8 mouse cellular contexts compared by ENCODE assay signal in the genomic region with DNA sequence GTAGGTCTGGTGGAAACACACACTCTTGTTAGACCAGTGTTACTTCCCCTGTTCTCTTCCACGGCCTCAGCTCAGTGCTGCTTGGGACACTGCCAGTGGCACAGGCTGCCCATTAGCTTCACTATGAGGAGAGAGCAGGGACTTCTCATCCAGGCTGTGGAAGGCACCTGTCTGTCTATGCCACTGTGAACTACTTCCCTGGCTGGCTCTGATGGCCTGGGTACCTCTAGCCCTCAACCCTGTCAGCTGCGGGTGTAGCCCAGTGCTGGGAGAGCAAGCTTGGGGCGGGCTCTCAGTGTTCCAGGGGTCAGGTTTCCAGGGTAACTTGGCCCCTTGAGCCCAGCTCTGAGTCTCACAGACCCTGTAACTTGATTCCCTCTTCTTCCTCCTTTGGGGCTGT. TPM values are rescaled to one million over a fixed set of nuclear protein-coding genes. Genes with fewer than 3 reads are reported as not detected.
A peak's percentile ranks its signal among the peaks of the same experiment; 100 is the strongest.
DNase-seq lines count a peak whose midpoint lies in the region; ATAC-seq and TF ChIP-seq lines count a peak whose summit lies in the region.

No protein-coding gene starts in this region.

- H3K4me1 ChIP-seq in midbrain, embryonic 13.5 days (replicated peaks) = peaks cover 44% of the 10 kb centered on the region
- H3K4me1 ChIP-seq in midbrain, postnatal 0 days (ENCODE audit: insufficient read depth, low read length) = peaks cover 20% of the 10 kb centered on the region; the same call in 1 of the 2 replicates
- H3K4me1 ChIP-seq in neural tube, embryonic 15.5 days = peaks cover 48% of the 10 kb centered on the region

- H3K36me3 ChIP-seq in midbrain, embryonic 13.5 days = peaks cover 28% of the 10 kb centered on the region
- peaks cover 18% of the 10 kb centered on the region for H3K36me3 ChIP-seq in midbrain, postnatal 0 days (ENCODE audit: insufficient read depth, low read length)
- H3K36me3 ChIP-seq in neural tube, embryonic 15.5 days = peaks cover 23% of the 10 kb centered on the region

- DNase-seq in gastrocnemius, adult 2 months = peak; percentile 61
- no peak for DNase-seq in gastrocnemius, adult 8-10 months (ENCODE audit: low spot score in 2 of 2)
- no peak for DNase-seq in midbrain, postnatal 0 days (ENCODE audit: low spot score)
- peak; percentile 62 for DNase-seq in embryo, embryonic 9.5 days (ENCODE audit: extremely low spot score)
- no peak for DNase-seq in thymus, adult 18-20 months

- peaks cover 12% of the 10 kb centered on the region; the same call in 1 of the 2 replicates for H3K27me3 ChIP-seq in midbrain, embryonic 13.5 days
- H3K27me3 ChIP-seq in midbrain, postnatal 0 days (ENCODE audit: insufficient read depth, low read length) = no peaks in the 10 kb centered on the region
- 0 out of 2 replicates have a peak, but pooled peaks cover 1% of the 10 kb centered on the region for H3K27me3 ChIP-seq in neural tube, embryonic 15.5 days (replicated peaks)

- H3K4me2 ChIP-seq in midbrain, embryonic 13.5 days (replicated peaks) = no peak overlapping the region
- H3K4me2 ChIP-seq in midbrain, postnatal 0 days (ENCODE audit: low read depth, low read length, poor library complexity, severe bottlenecking) = no peak overlapping the region
- H3K4me2 ChIP-seq in neural tube, embryonic 15.5 days = 0 out of 2 replicates have a peak overlapping the region, but pooled peaks have one; percentile 3

- intact Hi-C loops in gastrocnemius, adult 2 months (cut with DNase I) = no loop called here

- H3K9me3 ChIP-seq in midbrain, embryonic 13.5 days = no peaks in the 10 kb centered on the region
- no peaks in the 10 kb centered on the region for H3K9me3 ChIP-seq in midbrain, postnatal 0 days (ENCODE audit: low read length)
- no peaks in the 10 kb centered on the region for H3K9me3 ChIP-seq in neural tube, embryonic 15.5 days (replicated peaks)

- H3K27ac ChIP-seq in gastrocnemius, adult 2 months = peak overlapping the region; percentile 65
- H3K27ac ChIP-seq in midbrain, embryonic 13.5 days = no peak overlapping the region
- no peak overlapping the region for H3K27ac ChIP-seq in midbrain, postnatal 0 days (ENCODE audit: low read depth, low read length)
- no peak overlapping the region for H3K27ac ChIP-seq in neural tube, embryonic 15.5 days (replicated peaks)

- no peak for TF ChIP-seq CTCF in gastrocnemius, adult 2 months (IDR thresholded peaks at IDR 0.05)
- no peak for TF ChIP-seq CTCF in midbrain, postnatal 0 days (IDR thresholded peaks at IDR 0.05)

- no peak for ATAC-seq in midbrain, embryonic 13.5 days
- no peak for ATAC-seq in midbrain, postnatal 0 days (ENCODE audit: low FRiP score)
- no peak for ATAC-seq in neural tube, embryonic 15.5 days (ENCODE audit: low FRiP score)
- no peak for ATAC-seq in activated CD4-positive, CD25-positive, alpha-beta regulatory T cell, adult 4 months

- peak overlapping the region; percentile 34 for H3K9ac ChIP-seq in midbrain, embryonic 13.5 days (replicated peaks)
- no peak overlapping the region for H3K9ac ChIP-seq in midbrain, postnatal 0 days (replicated peaks; ENCODE audit: low read length, poor library complexity, severe bottlenecking)
- 0 out of 2 replicates have a peak overlapping the region, but pooled peaks have one; percentile 17 for H3K9ac ChIP-seq in neural tube, embryonic 15.5 days (replicated peaks)

- peak overlapping the region; percentile 11; the same call in 1 of the 2 replicates for H3K4me3 ChIP-seq in gastrocnemius, adult 2 months
- H3K4me3 ChIP-seq in midbrain, embryonic 13.5 days (replicated peaks) = no peak overlapping the region
- no peak overlapping the region for H3K4me3 ChIP-seq in midbrain, postnatal 0 days (ENCODE audit: low read depth, low read length)
- no peak overlapping the region for H3K4me3 ChIP-seq in neural tube, embryonic 15.5 days (replicated peaks)

- WGBS in midbrain, embryonic 13.5 days = 23% methylated on average over 3 of the region's 3 CpGs
- 20% methylated on average over 3 of the region's 3 CpGs for WGBS in midbrain, postnatal 0 days
- WGBS in neural tube, embryonic 15.5 days = 31% methylated on average over 3 of the region's 3 CpGs

RNA-seq across cellular contexts. Expression of a gene that starts 9.6 kb away (rescaled TPM):
- total RNA-seq in gastrocnemius, adult 2 months (2021) = 1 to 10 TPM; 2.1 to 3.2 TPM
- 1 to 10 TPM; 1.2 to 3.1 (median 2.4) TPM for total RNA-seq in gastrocnemius, adult 8-10 months (2022)
- 0.89 and 1.2 TPM in 2 replicates for polyA plus RNA-seq in midbrain, embryonic 13.5 days (2015; fragmentation: Nextera tagmentation; extraction: Ambion mirVana)
- total RNA-seq in midbrain, postnatal 0 days (2014; rRNA removed) = 3.5 and 21.3 TPM in 2 replicates
- 5.3 and 6.0 TPM in 2 replicates for polyA plus RNA-seq in midbrain, postnatal 0 days (2015; fragmentation: Nextera tagmentation; extraction: Ambion mirVana)
- 2.9 and 3.7 TPM in 2 replicates for polyA plus RNA-seq in neural tube, embryonic 15.5 days (2015; fragmentation: Nextera tagmentation; extraction: Ambion mirVana)
- polyA plus RNA-seq in activated CD4-positive, CD25-positive, alpha-beta regulatory T cell, adult 4 months (2017; shearing (Covaris generic)) = not detected

RNA-seq across cellular contexts. Expression of a gene that starts 18.1 kb away (rescaled TPM):
- total RNA-seq in gastrocnemius, adult 2 months (2021) = 10 to 100 TPM; 33.9 to 40.7 TPM
- 10 to 100 TPM; 40.4 to 49.2 (median 44.9) TPM for total RNA-seq in gastrocnemius, adult 8-10 months (2022)
- polyA plus RNA-seq in midbrain, embryonic 13.5 days (2015; fragmentation: Nextera tagmentation; extraction: Ambion mirVana) = 18.0 and 30.1 TPM in 2 replicates
- total RNA-seq in midbrain, postnatal 0 days (2014; rRNA removed) = 115 and 152 TPM in 2 replicates
- polyA plus RNA-seq in midbrain, postnatal 0 days (2015; fragmentation: Nextera tagmentation; extraction: Ambion mirVana) = 77.3 and 77.9 TPM in 2 replicates
- polyA plus RNA-seq in neural tube, embryonic 15.5 days (2015; fragmentation: Nextera tagmentation; extraction: Ambion mirVana) = 50.2 and 63.8 TPM in 2 replicates
- polyA plus RNA-seq in activated CD4-positive, CD25-positive, alpha-beta regulatory T cell, adult 4 months (2017; shearing (Covaris generic)) = 1 to 10 TPM; 1.0 to 1.2 TPM

RNA-seq across cellular contexts. Expression of a gene that starts 18.1 kb away (rescaled TPM):
- 100 to 1,000 TPM; 376 to 655 TPM for total RNA-seq in gastrocnemius, adult 2 months (2021)
- total RNA-seq in gastrocnemius, adult 8-10 months (2022) = 100 to 1,000 TPM; 494 to 615 (median 543) TPM
- 271 and 280 TPM in 2 replicates for polyA plus RNA-seq in midbrain, embryonic 13.5 days (2015; fragmentation: Nextera tagmentation; extraction: Ambion mirVana)
- 314 and 335 TPM in 2 replicates for total RNA-seq in midbrain, postnatal 0 days (2014; rRNA removed)
- 455 and 484 TPM in 2 replicates for polyA plus RNA-seq in midbrain, postnatal 0 days (2015; fragmentation: Nextera tagmentation; extraction: Ambion mirVana)
- polyA plus RNA-seq in neural tube, embryonic 15.5 days (2015; fragmentation: Nextera tagmentation; extraction: Ambion mirVana) = 421 and 450 TPM in 2 replicates
- 10 to 100 TPM; 51.8 to 58.9 TPM for polyA plus RNA-seq in activated CD4-positive, CD25-positive, alpha-beta regulatory T cell, adult 4 months (2017; shearing (Covaris generic))

RNA-seq across cellular contexts. Expression of a gene that starts 54.5 kb away (rescaled TPM):
- total RNA-seq in gastrocnemius, adult 2 months (2021) = 1 to 10 TPM; 2.4 to 3.1 TPM
- total RNA-seq in gastrocnemius, adult 8-10 months (2022) = 1 to 10 TPM; 2.4 to 2.9 (median 2.6) TPM
- polyA plus RNA-seq in midbrain, embryonic 13.5 days (2015; fragmentation: Nextera tagmentation; extraction: Ambion mirVana) = 34.1 and 35.1 TPM in 2 replicates
- 37.1 and 41.3 TPM in 2 replicates for total RNA-seq in midbrain, postnatal 0 days (2014; rRNA removed)
- polyA plus RNA-seq in midbrain, postnatal 0 days (2015; fragmentation: Nextera tagmentation; extraction: Ambion mirVana) = 37.9 and 40.7 TPM in 2 replicates
- 34.2 and 36.7 TPM in 2 replicates for polyA plus RNA-seq in neural tube, embryonic 15.5 days (2015; fragmentation: Nextera tagmentation; extraction: Ambion mirVana)
- polyA plus RNA-seq in activated CD4-positive, CD25-positive, alpha-beta regulatory T cell, adult 4 months (2017; shearing (Covaris generic)) = 10 to 100 TPM; 11.2 to 12.6 TPM

Comparison
In these comparisons a context has a peak if more than half of its experiments do, and no peak if none do; other contexts are left out.
1. DNase-seq: peak in gastrocnemius, adult 2 months (single experiment) and embryo, embryonic 9.5 days (single experiment); none in gastrocnemius, adult 8-10 months (0 of 2), midbrain, postnatal 0 days (single experiment) and thymus, adult 18-20 months (0 of 2).